Mouse (Mus musculus) hindbrain, postnatal 0 days (tissue): ENCODE measurements around the gene Vps4b. TPM values are rescaled to one million over a fixed set of nuclear protein-coding genes. Genes with fewer than 3 reads are reported as not detected.

Experiments
- ATAC-seq: fragments of 200-750 bp; cut with Nextera tagmentation; 2 replicates; pipeline ENCODE4 v1.8.0; 2017; ENCODE audit warnings: mild to moderate bottlenecking, moderate TSS enrichment, moderate library complexity
- DNase-seq: peaks from one replicate; pipeline ENCODE4 v3.0.0-alpha.2; 2015; ENCODE audit warnings: low spot score
- H3K27ac ChIP-seq: fragments of 300-500 bp; sonication (generic); 2 replicates; pipeline ENCODE4 v1.5.1; 2014; ENCODE audit warnings: mild to moderate bottlenecking
- H3K27me3 ChIP-seq: fragments of 300-500 bp; sonication (generic); 2 replicates; pipeline ENCODE4 v1.6.1; 2014; ENCODE audit warnings: low read length, mixed read lengths; ENCODE audit not compliant: insufficient read depth
- H3K36me3 ChIP-seq: fragments of 300-500 bp; sonication (generic); 2 replicates; pipeline ENCODE4 v1.6.1; 2014; ENCODE audit warnings: low read length, mixed read lengths; ENCODE audit not compliant: insufficient read depth
- H3K4me1 ChIP-seq: fragments of 300-500 bp; sonication (generic); 2 replicates; pipeline ENCODE4 v1.6.1; 2014; ENCODE audit warnings: antibody characterized with exemption, low read length, mixed read lengths; ENCODE audit not compliant: insufficient read depth
- H3K4me2 ChIP-seq: fragments of 300-500 bp; sonication (generic); 2 replicates; pipeline ENCODE4 v1.6.1; 2014; ENCODE audit warnings: low read depth, mild to moderate bottlenecking, low read length, moderate library complexity, mixed read lengths
- H3K4me3 ChIP-seq: fragments of 300-500 bp; sonication (generic); 2 replicates; pipeline ENCODE4 v1.5.1; 2014; ENCODE audit warnings: low read length
- H3K9ac ChIP-seq: fragments of 300-500 bp; sonication (generic); replicated peaks from 2 replicates; pipeline ENCODE4 v1.6.1; 2014; ENCODE audit warnings: mild to moderate bottlenecking, low read length, moderate library complexity, mixed read lengths
- H3K9me3 ChIP-seq: fragments of 300-500 bp; sonication (generic); 2 replicates; pipeline ENCODE4 v1.6.1; 2016; ENCODE audit warnings: low read length, mixed read lengths
- CTCF ChIP-seq: IDR thresholded peaks from 2 replicates; pipeline ENCODE4 v1.5.1; 2016; ENCODE audit warnings: antibody characterized with exemption, control low read depth, low read depth
- WGBS: fragments of 180-500 bp; shearing (Covaris S2); extraction: QIAGEN DNeasy Blood & Tissue Kit; methylation state at CpG from one replicate; pipeline ENCODE4 v1.1.7; 2014; 5-methylcytosine and 5-hydroxymethylcytosine counted together
- polyA plus RNA-seq: library from polyadenylated mRNA; unstranded; fragments of >200 nt; fragmentation: Nextera tagmentation; extraction: Ambion mirVana; gene quantifications from 2 replicates; pipeline ENCODE4 v1.2.1, GENCODE M21; 2015
- total RNA-seq: library from RNA; depleted of rRNA; stranded (reverse); fragments of >200 nt; gene quantifications from 2 replicates; pipeline ENCODE4 v1.2.3, GENCODE M21; 2014

Gene Vps4b
- total and polyA plus RNA-seq, 2 experiments from 2014 or later = 13.2 to 20.3 TPM

DNA sequence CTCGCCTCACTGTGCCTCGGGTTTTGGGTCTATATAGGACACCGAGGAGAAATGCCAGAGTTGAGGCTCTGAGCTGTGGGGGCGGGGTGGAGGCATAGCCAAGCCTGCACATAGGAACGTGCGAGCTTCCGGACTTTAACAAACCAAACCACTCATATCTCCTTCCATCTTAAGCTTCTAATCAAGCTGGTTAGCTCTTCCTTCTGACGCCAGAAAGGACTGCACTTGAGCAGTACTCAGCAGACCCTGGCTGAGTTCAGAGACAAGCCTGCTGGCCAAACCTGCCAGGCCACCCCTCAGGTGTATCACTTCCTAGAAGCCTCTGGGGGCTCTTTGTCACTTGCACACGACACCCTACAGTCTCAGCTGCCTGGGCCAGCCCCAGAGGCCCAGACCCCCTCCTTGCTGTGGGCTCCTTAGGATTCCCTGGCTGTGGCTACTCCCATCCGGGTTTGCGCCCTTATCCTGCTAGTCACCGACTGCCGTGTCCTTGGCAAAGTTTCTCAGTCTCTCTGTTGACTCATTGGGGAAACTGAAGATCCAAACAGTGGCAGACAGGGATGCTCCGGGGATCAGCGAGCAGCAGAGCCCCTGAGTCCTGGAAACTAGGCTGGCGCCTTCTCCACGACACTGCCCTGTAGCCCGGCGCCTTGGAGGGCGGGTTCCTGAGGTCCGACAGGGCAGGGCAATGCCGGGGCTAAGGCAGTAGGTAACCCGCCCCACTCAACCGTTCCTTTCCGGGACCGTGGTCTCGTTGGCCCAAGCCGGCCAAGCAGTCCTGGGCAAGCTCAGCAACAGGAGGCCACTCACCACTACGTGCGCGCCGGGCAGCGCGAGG, 37.6 kb downstream of the Vps4b start:
- H3K4me3 ChIP-seq = peak overlapping the region; percentile 80
- no peaks in the 10 kb centered on the region for H3K27me3 ChIP-seq
- H3K4me2 ChIP-seq = peak overlapping the region; percentile 91
- H3K36me3 ChIP-seq = no peaks in the 10 kb centered on the region
- no peaks in the 10 kb centered on the region for H3K9me3 ChIP-seq
- peaks cover 9% of the 10 kb centered on the region; the same call in 1 of the 2 replicates for H3K4me1 ChIP-seq
- peak; percentile 25 for ATAC-seq
- H3K9ac ChIP-seq = peak overlapping the region; percentile 57
- no peak for TF ChIP-seq CTCF
- 3% methylated on average over 34 of the region's 34 CpGs for WGBS
- peak; percentile 35 for DNase-seq
- peak overlapping the region; percentile 81 for H3K27ac ChIP-seq

DNA sequence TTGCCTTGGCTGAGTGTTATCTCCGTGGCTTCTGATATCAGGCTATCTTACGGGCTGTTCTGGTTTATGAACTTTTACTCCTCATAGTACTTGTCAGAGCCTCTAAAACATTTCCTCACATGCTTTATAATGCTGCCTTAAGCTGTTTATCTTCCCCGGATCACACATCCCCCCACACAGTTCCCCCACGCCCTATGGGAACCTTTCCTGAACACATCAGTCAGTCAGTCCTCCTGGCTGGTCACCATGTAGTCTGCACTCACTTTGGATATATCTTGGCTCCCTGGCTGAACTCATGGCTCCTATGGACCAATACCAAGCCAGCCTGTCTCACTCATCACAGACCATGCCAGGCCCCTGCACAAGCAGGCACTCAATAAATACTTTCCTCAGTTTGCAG, 39.9 kb downstream of the Vps4b start:
- Histone ChIP-seq H3K9ac (no peak overlapping the region), H3K27ac (no peak overlapping the region), H3K36me3 (0 out of 2 replicates have a peak, but pooled peaks cover 3% of the 10 kb centered on the region), H3K9me3 (no peaks in the 10 kb centered on the region), H3K4me1 (peaks cover 9% of the 10 kb centered on the region; the same call in 1 of the 2 replicates), H3K4me3 (no peak overlapping the region), H3K4me2 (no peak overlapping the region), H3K27me3 (no peaks in the 10 kb centered on the region)
- ATAC-seq = no peak
- no peak for DNase-seq
- 89% methylated on average over 4 of the region's 4 CpGs for WGBS
- TF ChIP-seq CTCF = no peak

DNA sequence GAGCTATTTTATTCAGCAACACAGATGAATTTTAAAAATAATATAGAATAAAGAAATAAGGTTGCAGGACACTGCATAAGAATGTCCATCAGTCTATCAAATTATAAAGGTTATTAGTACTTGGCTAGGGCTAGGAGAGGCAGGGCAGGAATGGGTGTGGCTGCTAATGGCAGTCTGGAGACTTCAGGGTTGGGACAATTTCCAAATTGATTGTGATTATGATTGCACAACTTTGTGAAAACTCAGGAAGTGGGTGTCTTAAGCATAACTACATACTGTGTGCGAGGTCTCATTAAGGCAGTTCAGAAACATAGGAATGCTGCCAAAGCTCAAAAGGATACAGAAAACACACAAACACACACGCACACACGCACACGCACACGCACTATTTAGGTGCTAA, 44.5 kb downstream of the Vps4b start:
- H3K9me3 ChIP-seq = no peaks in the 10 kb centered on the region
- peaks cover 11% of the 10 kb centered on the region; the same call in 1 of the 2 replicates for H3K36me3 ChIP-seq
- H3K4me2 ChIP-seq = no peak overlapping the region
- H3K9ac ChIP-seq = no peak overlapping the region
- no peaks in the 10 kb centered on the region for H3K4me1 ChIP-seq
- H3K4me3 ChIP-seq = no peak overlapping the region
- no peak for DNase-seq
- no peak for ATAC-seq
- no peak for TF ChIP-seq CTCF
- H3K27me3 ChIP-seq = no peaks in the 10 kb centered on the region
- 95% methylated on average over 5 of the region's 5 CpGs for WGBS
- H3K27ac ChIP-seq = no peak overlapping the region

DNA sequence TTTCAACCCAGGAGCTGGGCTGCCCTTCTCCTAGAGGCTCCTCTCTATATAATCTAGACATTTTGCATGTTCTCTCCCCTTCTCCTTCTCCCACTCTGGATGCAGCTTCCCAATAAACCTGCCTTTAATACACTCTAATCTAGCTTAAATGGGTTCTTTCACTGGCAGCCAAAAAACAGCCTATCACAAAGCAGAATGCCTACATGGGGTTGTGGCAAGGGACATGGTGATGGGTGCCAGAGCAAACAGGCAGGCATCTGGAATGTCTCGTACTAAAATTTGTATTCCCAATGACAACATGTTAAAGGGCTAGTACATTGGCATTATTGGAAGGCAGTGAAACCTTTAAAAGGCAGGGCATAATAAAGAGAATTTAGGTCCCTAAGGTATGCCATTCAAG, 45.9 kb downstream of the Vps4b start:
- no peak overlapping the region for H3K4me2 ChIP-seq
- H3K27me3 ChIP-seq = no peaks in the 10 kb centered on the region
- no peaks in the 10 kb centered on the region for H3K9me3 ChIP-seq
- no peak overlapping the region for H3K27ac ChIP-seq
- no peak overlapping the region for H3K4me3 ChIP-seq
- no peaks in the 10 kb centered on the region for H3K4me1 ChIP-seq
- ATAC-seq (no peak), DNase-seq (no peak)
- peaks cover 21% of the 10 kb centered on the region; the same call in 1 of the 2 replicates for H3K36me3 ChIP-seq
- TF ChIP-seq CTCF = no peak
- WGBS = 50% methylated on average over 1 of the region's 1 CpGs
- no peak overlapping the region for H3K9ac ChIP-seq

DNA sequence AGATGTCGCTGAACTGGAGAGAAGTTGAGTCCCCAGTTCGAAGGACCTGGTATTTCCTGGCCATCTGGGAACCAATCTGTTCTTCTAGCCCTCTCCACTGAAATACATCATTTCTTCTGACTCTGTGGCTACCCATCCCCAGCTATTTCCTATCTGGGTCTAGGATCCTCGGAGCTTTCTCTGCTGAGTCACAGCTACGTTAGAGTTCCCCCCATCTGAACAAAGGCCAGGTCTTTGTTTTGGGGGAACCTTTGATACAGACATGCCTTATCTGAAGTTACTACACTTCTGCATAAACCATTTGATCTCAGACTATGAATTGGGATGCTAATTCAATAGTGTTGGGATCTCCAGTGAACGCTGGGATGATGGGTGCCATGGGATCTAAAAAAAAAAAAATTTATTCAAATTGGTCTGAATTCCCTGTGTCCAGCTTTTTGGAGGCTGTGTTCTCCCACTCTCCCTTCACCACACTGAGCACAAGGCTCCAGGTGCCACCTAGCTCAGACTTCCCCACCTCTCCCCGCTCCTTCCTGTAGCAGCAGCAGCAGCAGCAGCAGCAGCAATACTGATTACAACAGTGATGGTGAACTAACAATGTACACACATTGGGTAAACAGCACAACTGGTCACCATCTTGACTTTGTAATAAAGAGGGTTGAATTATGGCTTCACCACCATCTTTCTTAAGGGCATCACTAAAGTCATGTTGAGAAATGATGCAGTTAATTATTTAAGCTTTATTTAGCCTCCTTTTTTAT, 47.8 kb downstream of the Vps4b start:
- Histone ChIP-seq H3K9ac (no peak overlapping the region), H3K4me1 (no peaks in the 10 kb centered on the region), H3K9me3 (no peaks in the 10 kb centered on the region), H3K4me3 (no peak overlapping the region), H3K27ac (no peak overlapping the region), H3K4me2 (no peak overlapping the region), H3K36me3 (peaks cover 21% of the 10 kb centered on the region; the same call in 1 of the 2 replicates), H3K27me3 (no peaks in the 10 kb centered on the region)
- TF ChIP-seq CTCF = no peak
- DNase-seq (no peak), ATAC-seq (no peak)
- WGBS = 91% methylated on average over 6 of the region's 6 CpGs

DNA sequence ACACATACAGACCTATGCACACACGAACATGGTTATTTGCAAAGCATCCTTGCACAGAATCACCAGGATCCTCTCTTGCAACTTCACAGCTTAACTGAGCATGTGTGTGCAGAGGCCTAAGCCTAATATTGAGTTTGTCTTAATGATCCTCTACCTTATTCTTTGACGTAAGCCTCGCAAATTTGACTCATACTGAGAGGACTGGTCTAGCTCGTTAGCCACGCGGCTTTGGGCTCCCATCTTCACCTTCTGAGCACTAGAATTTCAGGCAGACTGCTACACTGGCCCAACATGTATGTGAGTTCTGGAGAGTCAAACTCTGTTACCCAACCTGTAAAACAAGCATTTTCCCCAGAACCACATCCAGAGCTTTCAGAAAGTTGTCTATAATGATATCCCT, 53.5 kb downstream of the Vps4b start:
- Histone ChIP-seq H3K27me3 (no peaks in the 10 kb centered on the region), H3K9ac (no peak overlapping the region), H3K4me1 (no peaks in the 10 kb centered on the region), H3K9me3 (no peaks in the 10 kb centered on the region), H3K4me3 (no peak overlapping the region), H3K27ac (no peak overlapping the region), H3K36me3 (peaks cover 25% of the 10 kb centered on the region; the same call in 1 of the 2 replicates), H3K4me2 (no peak overlapping the region)
- 93% methylated on average over 6 of the region's 6 CpGs for WGBS
- ATAC-seq = no peak
- TF ChIP-seq CTCF = no peak
- DNase-seq = no peak
